Mouse (Mus musculus) spleen, postnatal 36 days (tissue): ENCODE data around the gene Gm10134.

ENCODE experiments used
- DNase-seq, 2 experiments: peaks; one replicate each; pipeline ENCODE4 v3.0.0; 2022; ENCODE audit warnings: low spot score in 2 of 2, mixed read lengths in 1 of 2

Gm10134 gene

GRCm38 (mm10) chr2:28532938-28533771, 27.3 kb downstream of the Gm10134 start:
- DNase-seq, result peak; percentile 81 to 83

GRCm38 (mm10) chr2:28533901-28534435, 28.1 kb downstream of the Gm10134 start:
- DNase-seq, result no peak

- no peak for DNase-seq
These were observed 28.8 kb downstream of the Gm10134 start for GRCm38 (mm10) chr2:28534436-28535262.

- DNase-seq, result no peak
These were observed 29.3 kb downstream of the Gm10134 start for GRCm38 (mm10) chr2:28535263-28535540.

GRCm38 (mm10) chr2:28535650-28536049, 29.8 kb downstream of the Gm10134 start:
- no peak for DNase-seq

- no peak for DNase-seq
These were observed 30.3 kb downstream of the Gm10134 start for GRCm38 (mm10) chr2:28536166-28536565.

GRCm38 (mm10) chr2:28536766-28537633, 31.1 kb downstream of the Gm10134 start:
- no peak for DNase-seq

GRCm38 (mm10) chr2:28537634-28537920, 31.7 kb downstream of the Gm10134 start:
- DNase-seq, result no peak

GRCm38 (mm10) chr2:28537995-28538816, 32.3 kb downstream of the Gm10134 start:
- DNase-seq, result peak; percentile 64 to 69

- no peak for DNase-seq
These were observed 32.9 kb downstream of the Gm10134 start for GRCm38 (mm10) chr2:28538817-28539128.

GRCm38 (mm10) chr2:28539206-28539605, 33.3 kb downstream of the Gm10134 start:
- peak; percentile 72 for DNase-seq

GRCm38 (mm10) chr2:28539949-28540348, 34.1 kb downstream of the Gm10134 start:
- DNase-seq, result peak; percentile 87 to 88

- DNase-seq, result no peak
These were observed 34.8 kb downstream of the Gm10134 start for GRCm38 (mm10) chr2:28540587-28541227.

GRCm38 (mm10) chr2:28543894-28544293, 38.0 kb downstream of the Gm10134 start:
- DNase-seq, result no peak

GRCm38 (mm10) chr2:28545976-28546375, 40.1 kb downstream of the Gm10134 start:
- no peak for DNase-seq

- no peak for DNase-seq
These were observed 40.7 kb downstream of the Gm10134 start for GRCm38 (mm10) chr2:28546560-28546959.

GRCm38 (mm10) chr2:28547237-28548172, 41.6 kb downstream of the Gm10134 start:
- DNase-seq, result peak; percentile 81 to 83

- no peak for DNase-seq
These were observed 43.3 kb downstream of the Gm10134 start for GRCm38 (mm10) chr2:28549157-28549556.

GRCm38 (mm10) chr2:28552301-28552700, 46.4 kb downstream of the Gm10134 start:
- no peak for DNase-seq
